Mouse (Mus musculus) brain, embryonic 14.5 days (tissue): ENCODE results near the gene Prps1l1.

Experiments used
- CTCF ChIP-seq: fragments of 200-500 bp; IDR thresholded peaks from 2 replicates; pipeline ENCODE4 v1.5.1; 2012; ENCODE audit warnings: inconsistent platforms, mild to moderate bottlenecking, moderate library complexity, borderline replicate concordance; ENCODE audit not compliant: insufficient read depth, insufficient read length; ENCODE audit errors: extremely low read depth
- POLR2A ChIP-seq: fragments of 200-500 bp; IDR thresholded peaks from 2 replicates; pipeline ENCODE4 v1.6.1; 2012; ENCODE audit warnings: mild to moderate bottlenecking, inconsistent platforms, borderline replicate concordance; ENCODE audit not compliant: poor library complexity, insufficient read depth, insufficient read length, severe bottlenecking; ENCODE audit errors: extremely low read depth

- TF ChIP-seq POLR2A: no peak
- no peak for TF ChIP-seq CTCF
These were observed 43.0 kb downstream of the Prps1l1 start for GRCm38 (mm10) chr12:35027533-35027932.
